Mouse (Mus musculus) olfactory bulb, adult 2 months (tissue): ENCODE measurements around the gene Ttc21a.

Experiments
- CTCF ChIP-seq: fragments of 200-500 bp; IDR thresholded peaks from 2 replicates; pipeline ENCODE4 v1.5.1; 2012; ENCODE audit warnings: low read depth, mild to moderate bottlenecking, low read length, moderate library complexity; ENCODE audit not compliant: insufficient read depth
- POLR2A ChIP-seq: fragments of 200-500 bp; IDR thresholded peaks from 2 replicates; pipeline ENCODE4 v1.6.1; 2012; ENCODE audit warnings: mild to moderate bottlenecking, low read depth, low read length, moderate library complexity; ENCODE audit not compliant: insufficient read depth

DNA sequence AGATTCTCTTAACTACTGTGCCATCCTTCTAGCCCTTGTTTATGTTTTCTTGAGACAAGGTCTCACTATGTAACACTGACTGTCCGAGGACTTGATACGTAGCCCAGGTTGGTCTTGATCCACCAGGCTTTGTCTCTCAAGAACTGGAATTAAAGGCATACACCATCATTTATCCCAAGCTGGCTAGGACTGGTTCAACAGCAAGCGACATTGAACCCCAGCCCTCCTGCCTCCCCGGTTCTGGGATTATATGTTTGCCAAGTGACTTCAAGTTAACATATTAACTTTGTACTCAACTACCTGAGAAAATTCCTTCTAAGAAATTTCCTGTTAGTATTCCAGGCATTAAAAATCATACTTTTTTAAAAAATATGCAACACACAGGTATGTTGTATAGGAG is 37.9 kb downstream of the Ttc21a start:
- TF ChIP-seq CTCF, result no peak
- TF ChIP-seq POLR2A, result no peak
